Mouse (Mus musculus): Measurements from ENCODE around the gene Ampd3.

DNA sequence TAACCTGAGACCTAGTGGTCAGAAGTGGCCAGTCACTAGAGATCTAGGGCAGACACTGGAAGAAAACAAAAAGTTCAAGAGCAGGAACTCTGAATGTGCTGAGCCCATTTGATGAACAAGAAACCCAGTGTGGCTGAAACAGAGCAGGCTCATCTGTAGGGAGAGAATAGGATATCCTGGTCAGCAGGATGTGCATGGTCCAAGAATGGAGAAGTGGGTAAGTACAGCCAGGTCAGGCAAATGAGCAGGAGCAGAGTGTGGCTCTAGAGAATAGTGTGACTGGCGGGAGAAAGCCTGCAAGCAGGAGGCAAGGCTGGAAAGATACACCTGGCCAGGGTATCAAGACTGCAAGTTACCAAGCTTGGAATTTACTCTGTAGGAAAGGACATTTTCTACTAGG lies 87.6 kb downstream of the Ampd3 start:
- TF ChIP-seq POLR2A (IDR thresholded peaks at IDR 0.05; ENCODE audit: control insufficient read depth, low read depth, low read length) (no peak), CTCF (IDR thresholded peaks at IDR 0.05; ENCODE audit: control insufficient read depth, insufficient read depth, insufficient replicate concordance, low read depth, low read length) (no peak)

All from testis, adult 2 months (tissue).